ENCODE assay signal across 8 mouse cellular contexts in the genomic region with DNA sequence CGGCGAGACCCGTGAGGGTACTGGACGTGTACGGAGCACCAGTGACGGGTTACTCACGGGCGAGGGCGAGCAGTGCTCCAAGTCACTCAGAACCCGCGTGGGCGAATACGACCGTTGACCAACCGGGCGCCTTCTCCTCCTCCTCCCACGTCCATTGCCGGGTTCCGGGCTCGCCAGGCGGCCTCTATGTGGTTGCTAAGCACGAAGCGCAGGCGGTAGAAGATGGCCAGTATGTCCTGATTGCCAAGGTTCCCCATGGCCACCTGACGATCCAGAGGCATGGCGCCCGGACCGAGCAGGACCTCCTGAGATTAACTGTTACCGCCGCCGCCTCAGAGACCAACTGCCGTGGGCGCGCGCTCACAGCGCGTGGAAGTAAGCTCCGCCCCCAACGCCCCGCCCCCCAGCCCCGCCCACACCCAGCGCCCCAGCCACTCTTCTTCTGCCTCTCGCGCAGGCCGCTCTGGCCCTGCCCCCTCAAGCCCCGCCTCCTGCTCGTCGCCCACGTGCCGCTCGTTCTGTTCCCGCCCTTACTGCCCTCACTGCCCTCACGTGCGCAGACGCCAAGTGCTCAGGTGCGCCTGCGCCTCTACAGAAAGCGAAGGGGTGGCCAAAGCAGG. TPM values are rescaled to one million over a fixed set of nuclear protein-coding genes. Genes with fewer than 3 reads are reported as not detected.
DNase-seq lines count a peak whose midpoint lies in the region; ATAC-seq and TF ChIP-seq lines count a peak whose summit lies in the region.

No protein-coding gene starts in this region.

- peaks cover 3% of the 10 kb centered on the region; the same call in 1 of the 2 replicates for H3K36me3 ChIP-seq in embryonic facial prominence, embryonic 13.5 days
- H3K36me3 ChIP-seq in heart, embryonic 10.5 days = no peaks in the 10 kb centered on the region
- H3K36me3 ChIP-seq in liver, adult 2 months (ENCODE audit: control insufficient read depth, insufficient read depth, low read length) = no peaks in the 10 kb centered on the region

- peak; percentile 52 for TF ChIP-seq POLR2A in liver, adult 2 months (IDR thresholded peaks at IDR 0.05; ENCODE audit: extremely low read depth, insufficient read depth, low read length)

- TF ChIP-seq CTCF in liver, adult 2 months (IDR thresholded peaks at IDR 0.05; ENCODE audit: low read depth, low read length) = no peak

- 30% methylated on average over 58 of the region's 58 CpGs for WGBS in embryonic facial prominence, embryonic 13.5 days
- WGBS in heart, embryonic 10.5 days = 16% methylated on average over 58 of the region's 58 CpGs
- 5% methylated on average over 58 of the region's 58 CpGs for WGBS in liver, adult 2 months

- peak overlapping the region; percentile 60 for H3K4me2 ChIP-seq in embryonic facial prominence, embryonic 13.5 days

- 0 out of 2 replicates have a peak overlapping the region, but pooled peaks have one; percentile 7 for H3K9ac ChIP-seq in embryonic facial prominence, embryonic 13.5 days
- H3K9ac ChIP-seq in liver, adult 2 months (ENCODE audit: low read depth, low read length) = peak overlapping the region; percentile 58

- DNase-seq in left cerebral cortex, adult 18-20 months (ENCODE audit: low spot score in 2 of 2) = peak; percentile 37 to 56
- DNase-seq in left cerebral cortex, adult 11 months (ENCODE audit: low spot score) = no peak
- peak; percentile 94 for DNase-seq in heart, embryonic 10.5 days (ENCODE audit: low spot score)
- peak; percentile 92 for DNase-seq in kidney, adult 9 months
- DNase-seq in liver, adult 2 months (ENCODE audit: extremely low read depth, low read depth, low spot score) = peak; percentile 87
- peak; percentile 16 to 29 for DNase-seq in monocyte, adult 2 months (ENCODE audit: low read depth in 1 of 2, low spot score in 2 of 2)
- peak; percentile 73 to 75 for DNase-seq in spleen, postnatal 36 days (ENCODE audit: low spot score in 2 of 2)

- peak overlapping the region; percentile 34 for H3K4me3 ChIP-seq in embryonic facial prominence, embryonic 13.5 days
- H3K4me3 ChIP-seq in heart, embryonic 10.5 days = peak overlapping the region; percentile 60
- H3K4me3 ChIP-seq in liver, adult 2 months (ENCODE audit: insufficient read depth, low read depth, low read length) = peak overlapping the region; percentile 64

- H3K4me1 ChIP-seq in embryonic facial prominence, embryonic 13.5 days = peaks cover 5% of the 10 kb centered on the region; the same call in 1 of the 2 replicates
- H3K4me1 ChIP-seq in heart, embryonic 10.5 days = peaks cover 9% of the 10 kb centered on the region
- H3K4me1 ChIP-seq in liver, adult 2 months (ENCODE audit: control insufficient read depth, insufficient read depth, low read length) = no peaks in the 10 kb centered on the region; the same call in 1 of the 2 replicates

- no peaks in the 10 kb centered on the region for H3K79me2 ChIP-seq in liver, adult 2 months (ENCODE audit: control insufficient read depth, insufficient read depth, low read length)

- no peak overlapping the region for H3K27ac ChIP-seq in embryonic facial prominence, embryonic 13.5 days
- peak overlapping the region; percentile 43 for H3K27ac ChIP-seq in heart, embryonic 10.5 days
- H3K27ac ChIP-seq in liver, adult 2 months (replicated peaks; ENCODE audit: insufficient read depth, low read depth, low read length) = no peak overlapping the region

- H3K27me3 ChIP-seq in embryonic facial prominence, embryonic 13.5 days = no peaks in the 10 kb centered on the region; the same call in 1 of the 2 replicates
- peaks cover 8% of the 10 kb centered on the region for H3K27me3 ChIP-seq in heart, embryonic 10.5 days (ENCODE audit: insufficient read depth, poor library complexity, severe bottlenecking)
- no peaks in the 10 kb centered on the region for H3K27me3 ChIP-seq in liver, adult 2 months (ENCODE audit: control insufficient read depth, insufficient read depth, low read length)

- peak; percentile 62 for ATAC-seq in embryonic facial prominence, embryonic 13.5 days (ENCODE audit: insufficient number of reproducible peaks, insufficient read depth, low FRiP score, low TSS enrichment, low read depth)

- 0 out of 2 replicates have a peak, but pooled peaks cover 3% of the 10 kb centered on the region for H3K9me3 ChIP-seq in embryonic facial prominence, embryonic 13.5 days
- H3K9me3 ChIP-seq in heart, embryonic 10.5 days = no peaks in the 10 kb centered on the region

RNA-seq across cellular contexts. Expression of gene Arfgap3, which starts 17.0 kb away (rescaled TPM):
- 10 to 100 TPM; 21.6 to 23.0 TPM for total RNA-seq in left cerebral cortex, adult 18-20 months (2021)
- 45.3 and 49.9 TPM in 2 replicates for polyA plus RNA-seq in embryonic facial prominence, embryonic 13.5 days (2015; fragmentation: Nextera tagmentation; extraction: Ambion mirVana)
- polyA plus RNA-seq in heart, embryonic 10.5 days (2016; fragmentation: Nextera tagmentation; extraction: Ambion mirVana) = 25.8 and 27.5 TPM in 2 replicates
- total RNA-seq in liver, adult 2 months (2014; rRNA removed) = 4.7 and 6.8 TPM in 2 replicates
- 5.7 and 9.0 TPM in 2 replicates for polyA plus RNA-seq in liver, adult 2 months (2012; rRNA removed)
